In the genomic region with DNA sequence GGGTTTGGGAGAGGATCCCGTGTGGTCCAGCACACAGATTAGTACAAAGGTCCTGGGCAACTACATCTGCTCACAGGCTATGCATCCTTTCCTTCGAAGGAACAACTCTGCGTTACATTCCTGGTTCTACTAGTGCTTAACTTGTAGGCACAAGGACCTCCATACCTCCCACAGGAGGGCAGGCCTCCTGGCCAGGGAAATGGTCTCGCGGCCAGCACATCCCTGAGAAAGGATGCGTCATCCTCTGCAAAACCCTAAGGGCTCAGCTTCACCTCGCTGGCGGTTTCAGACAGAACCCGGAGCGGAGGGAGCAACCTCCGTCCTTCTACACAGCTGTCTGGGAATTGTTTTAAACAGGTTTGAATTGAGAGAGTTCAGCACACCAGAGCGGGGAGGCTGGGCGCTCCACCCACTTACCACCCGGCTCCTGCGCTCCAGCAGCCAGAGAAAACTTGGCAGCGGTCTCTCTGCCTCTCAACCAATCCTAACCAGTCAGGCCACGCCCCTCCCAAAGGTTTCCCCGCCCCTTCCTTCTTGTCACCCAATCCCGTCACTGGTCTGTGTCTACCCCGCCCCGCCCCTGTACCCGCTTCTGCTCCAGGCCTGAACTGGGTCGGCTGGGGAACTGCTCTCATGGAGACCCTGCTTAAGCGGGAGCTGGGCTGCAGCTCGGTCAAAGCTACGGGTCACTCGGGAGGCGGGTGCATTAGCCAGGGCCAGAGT, we compare ENCODE assay signal across 8 mouse cellular contexts. TPM values are rescaled to one million over a fixed set of nuclear protein-coding genes. Genes with fewer than 3 reads are reported as not detected.
A peak's percentile ranks its signal among the peaks of the same experiment; 100 is the strongest.
DNase-seq lines count a peak whose midpoint lies in the region; ATAC-seq and TF ChIP-seq lines count a peak whose summit lies in the region.

TSS of gene Fn3krp (plus strand) at position 572 of the 723 bp plus-strand sequence.

- H3K27ac ChIP-seq in hindbrain, embryonic 10.5 days, result peak within 1 kb of the TSS; percentile 85
- peak within 1 kb of the TSS; percentile 68 for H3K27ac ChIP-seq in lung, postnatal 0 days (ENCODE audit: low read length)

- no peak for TF ChIP-seq EP300 in lung, postnatal 0 days (IDR thresholded peaks at IDR 0.05)

- H3K36me3 ChIP-seq in hindbrain, embryonic 10.5 days, result no peaks in the 10 kb centered on the region
- no peaks in the 10 kb centered on the region for H3K36me3 ChIP-seq in lung, postnatal 0 days (ENCODE audit: insufficient read depth, low read length)

- peaks cover 18% of the 10 kb centered on the region for H3K4me1 ChIP-seq in hindbrain, embryonic 10.5 days (replicated peaks)
- peaks cover 4% of the 10 kb centered on the region; the same call in 1 of the 2 replicates for H3K4me1 ChIP-seq in lung, postnatal 0 days (ENCODE audit: insufficient read depth, low read depth, low read length)

- peak within 1 kb of the TSS; percentile 93 for H3K4me2 ChIP-seq in lung, postnatal 0 days (replicated peaks; ENCODE audit: low read depth, low read length)

- ATAC-seq in frontal cortex, adult (ENCODE audit: low TSS enrichment), result peak; percentile 88
- peak; percentile 100 for ATAC-seq in lung, postnatal 0 days

- H3K9ac ChIP-seq in lung, postnatal 0 days (replicated peaks; ENCODE audit: low read depth), result peak within 1 kb of the TSS; percentile 70

- H3K27me3 ChIP-seq in hindbrain, embryonic 10.5 days (ENCODE audit: insufficient read depth, poor library complexity, severe bottlenecking), result no peaks in the 10 kb centered on the region
- H3K27me3 ChIP-seq in lung, postnatal 0 days (replicated peaks; ENCODE audit: insufficient read depth, low read length), result no peaks in the 10 kb centered on the region

- peak; percentile 100 for DNase-seq in MN1 (ENCODE audit: low spot score)
- peak; percentile 100 for DNase-seq in cerebellum, adult 9-10 months
- DNase-seq in hindbrain, embryonic 10.5 days (ENCODE audit: low spot score), result peak; percentile 98
- peak; percentile 100 for DNase-seq in layer of hippocampus, adult 9-11 months
- peak; percentile 99 for DNase-seq in lung, postnatal 0 days (ENCODE audit: low spot score)
- peak; percentile 98 for DNase-seq in ovary, postnatal 14 days (ENCODE audit: low spot score)
- peak; percentile 100 for DNase-seq in thymus, postnatal 14 days

- peak within 1 kb of the TSS; percentile 74 for H3K4me3 ChIP-seq in hindbrain, embryonic 10.5 days
- peak within 1 kb of the TSS; percentile 78 for H3K4me3 ChIP-seq in lung, postnatal 0 days (ENCODE audit: low read depth, low read length)

- 2% methylated on average over 28 of the region's 28 CpGs for WGBS in hindbrain, embryonic 10.5 days
- WGBS in lung, postnatal 0 days, result 2% methylated on average over 28 of the region's 28 CpGs

- peak; percentile 55 for TF ChIP-seq CTCF in lung, postnatal 0 days (IDR thresholded peaks at IDR 0.05)

- H3K9me3 ChIP-seq in hindbrain, embryonic 10.5 days, result no peaks in the 10 kb centered on the region
- no peaks in the 10 kb centered on the region for H3K9me3 ChIP-seq in lung, postnatal 0 days (ENCODE audit: low read length)

RNA-seq across cellular contexts. Expression of gene Fn3krp, which starts in this region (rescaled TPM):
- 6.9 and 7.6 TPM in 2 replicates for polyA plus RNA-seq in hindbrain, embryonic 10.5 days (2016; fragmentation: Nextera tagmentation; extraction: Ambion mirVana)
- 5.8 and 6.1 TPM in 2 replicates for polyA plus RNA-seq in lung, postnatal 0 days (2015; fragmentation: Nextera tagmentation; extraction: Ambion mirVana)

Comparison
In these comparisons a context has a peak if more than half of its experiments do, and no peak if none do; other contexts are left out.
1. Peak in every context shown above with its lines: DNase-seq, ATAC-seq, H3K4me3 ChIP-seq and H3K27ac ChIP-seq.